Mouse (Mus musculus): Measurements from ENCODE around the gene Grm3. TPM values are rescaled to one million over a fixed set of nuclear protein-coding genes. Genes with fewer than 3 reads are reported as not detected.

The Grm3 gene
- not detected in 2 replicates for polyA plus RNA-seq (2012; ENCODE audit: insufficient read depth, low replicate concordance)

- H3K27me3 ChIP-seq (replicated peaks): peaks cover 19% of the 10 kb centered on the region
- peaks cover 12% of the 10 kb centered on the region; the same call in 1 of the 2 replicates for H3K4me1 ChIP-seq
- peaks cover 7% of the 10 kb centered on the region; the same call in 1 of the 2 replicates for H3K9me3 ChIP-seq
- H3K4me3 ChIP-seq (replicated peaks): peak within 1 kb of the TSS; percentile 70
- TF ChIP-seq GATA1 (IDR thresholded peaks at IDR 0.05; ENCODE audit: borderline replicate concordance, low read length) (no peak), FLI1 (IDR thresholded peaks at IDR 0.05; ENCODE audit: low read length) (no peak)
- H3K36me3 ChIP-seq (replicated peaks; ENCODE audit: low read length): no peaks in the 10 kb centered on the region
Observed at GRCm38 (mm10) chr5:9724956-9725600, at the start of gene Grm3. Gene Grm3 (minus strand): TSS chr5:9725170.

- H3K36me3 ChIP-seq (replicated peaks; ENCODE audit: low read length): no peaks in the 10 kb centered on the region
- no peaks in the 10 kb centered on the region for H3K9me3 ChIP-seq
- H3K4me3 ChIP-seq (replicated peaks): no peak overlapping the region
- TF ChIP-seq FLI1 (IDR thresholded peaks at IDR 0.05; ENCODE audit: low read length) (no peak), GATA1 (IDR thresholded peaks at IDR 0.05; ENCODE audit: borderline replicate concordance, low read length) (no peak)
- H3K27me3 ChIP-seq (replicated peaks): no peaks in the 10 kb centered on the region
- no peaks in the 10 kb centered on the region for H3K4me1 ChIP-seq
Observed at GRCm38 (mm10) chr5:9755751-9756150, 30.8 kb upstream of the Grm3 start.

- H3K9me3 ChIP-seq: no peaks in the 10 kb centered on the region
- H3K27me3 ChIP-seq (replicated peaks): no peaks in the 10 kb centered on the region
- no peaks in the 10 kb centered on the region for H3K36me3 ChIP-seq (replicated peaks; ENCODE audit: low read length)
- H3K4me1 ChIP-seq: no peaks in the 10 kb centered on the region
- TF ChIP-seq FLI1 (IDR thresholded peaks at IDR 0.05; ENCODE audit: low read length): no peak
- TF ChIP-seq GATA1 (IDR thresholded peaks at IDR 0.05; ENCODE audit: borderline replicate concordance, low read length): no peak
- H3K4me3 ChIP-seq (replicated peaks): no peak overlapping the region
Observed at GRCm38 (mm10) chr5:9748184-9748583, 23.2 kb upstream of the Grm3 start.

GRCm38 (mm10) chr5:9744120-9744519 lies 19.1 kb upstream of the Grm3 start:
- no peaks in the 10 kb centered on the region for H3K36me3 ChIP-seq (replicated peaks; ENCODE audit: low read length)
- H3K9me3 ChIP-seq: no peaks in the 10 kb centered on the region
- no peaks in the 10 kb centered on the region for H3K4me1 ChIP-seq
- H3K27me3 ChIP-seq (replicated peaks): no peaks in the 10 kb centered on the region
- no peak overlapping the region for H3K4me3 ChIP-seq (replicated peaks)
- TF ChIP-seq FLI1 (IDR thresholded peaks at IDR 0.05; ENCODE audit: low read length) (no peak), GATA1 (IDR thresholded peaks at IDR 0.05; ENCODE audit: borderline replicate concordance, low read length) (no peak)

GRCm38 (mm10) chr5:9725601-9726268 lies 765 bp upstream of the Grm3 start:
- Histone ChIP-seq H3K27me3 (replicated peaks) (peaks cover 19% of the 10 kb centered on the region), H3K4me1 (peaks cover 12% of the 10 kb centered on the region; the same call in 1 of the 2 replicates), H3K36me3 (replicated peaks; ENCODE audit: low read length) (no peaks in the 10 kb centered on the region), H3K9me3 (peaks cover 7% of the 10 kb centered on the region; the same call in 1 of the 2 replicates), H3K4me3 (replicated peaks) (peak overlapping the region; percentile 70)
- TF ChIP-seq FLI1 (IDR thresholded peaks at IDR 0.05; ENCODE audit: low read length) (no peak), GATA1 (IDR thresholded peaks at IDR 0.05; ENCODE audit: borderline replicate concordance, low read length) (no peak)

GRCm38 (mm10) chr5:9724287-9724955 lies 549 bp downstream of the Grm3 start:
- Histone ChIP-seq H3K36me3 (replicated peaks; ENCODE audit: low read length) (no peaks in the 10 kb centered on the region), H3K9me3 (peaks cover 7% of the 10 kb centered on the region; the same call in 1 of the 2 replicates), H3K4me1 (peaks cover 12% of the 10 kb centered on the region; the same call in 1 of the 2 replicates), H3K27me3 (replicated peaks) (peaks cover 19% of the 10 kb centered on the region), H3K4me3 (replicated peaks) (peak overlapping the region; percentile 29)
- TF ChIP-seq GATA1 (IDR thresholded peaks at IDR 0.05; ENCODE audit: borderline replicate concordance, low read length): no peak
- TF ChIP-seq FLI1 (IDR thresholded peaks at IDR 0.05; ENCODE audit: low read length): no peak

GRCm38 (mm10) chr5:9721136-9721535 lies 3.8 kb downstream of the Grm3 start:
- H3K4me1 ChIP-seq: peaks cover 12% of the 10 kb centered on the region; the same call in 1 of the 2 replicates
- H3K36me3 ChIP-seq (replicated peaks; ENCODE audit: low read length): no peaks in the 10 kb centered on the region
- TF ChIP-seq FLI1 (IDR thresholded peaks at IDR 0.05; ENCODE audit: low read length): no peak
- no peak overlapping the region for H3K4me3 ChIP-seq (replicated peaks)
- H3K27me3 ChIP-seq (replicated peaks): peaks cover 18% of the 10 kb centered on the region
- H3K9me3 ChIP-seq: peaks cover 7% of the 10 kb centered on the region; the same call in 1 of the 2 replicates

GRCm38 (mm10) chr5:9716295-9716694 lies 8.7 kb downstream of the Grm3 start:
- Histone ChIP-seq H3K27me3 (replicated peaks) (no peaks in the 10 kb centered on the region), H3K4me3 (replicated peaks) (no peak overlapping the region), H3K4me1 (no peaks in the 10 kb centered on the region), H3K9me3 (no peaks in the 10 kb centered on the region), H3K36me3 (replicated peaks; ENCODE audit: low read length) (no peaks in the 10 kb centered on the region)
- TF ChIP-seq FLI1 (IDR thresholded peaks at IDR 0.05; ENCODE audit: low read length) (no peak), GATA1 (IDR thresholded peaks at IDR 0.05; ENCODE audit: borderline replicate concordance, low read length) (no peak)

- Histone ChIP-seq H3K9me3 (no peaks in the 10 kb centered on the region), H3K36me3 (replicated peaks; ENCODE audit: low read length) (no peaks in the 10 kb centered on the region), H3K27me3 (replicated peaks) (no peaks in the 10 kb centered on the region), H3K4me1 (no peaks in the 10 kb centered on the region), H3K4me3 (replicated peaks) (no peak overlapping the region)
- TF ChIP-seq FLI1 (IDR thresholded peaks at IDR 0.05; ENCODE audit: low read length) (no peak), GATA1 (IDR thresholded peaks at IDR 0.05; ENCODE audit: borderline replicate concordance, low read length) (no peak)
Observed at GRCm38 (mm10) chr5:9707096-9707495, 17.9 kb downstream of the Grm3 start.
